Mouse (Mus musculus): Measurements from ENCODE around the gene Elac2. TPM values are rescaled to one million over a fixed set of nuclear protein-coding genes. Genes with fewer than 3 reads are reported as not detected.
A peak's percentile ranks its signal among the peaks of the same experiment; 100 is the strongest.

Gene Elac2
- total and polyA plus RNA-seq, 3 experiments, result 66.8 to 88.2 (median 74.1) TPM

- DNase-seq (ENCODE audit: extremely low read depth), result no peak
- Histone ChIP-seq H3K9ac (ENCODE audit: insufficient read depth, low read depth) (no peak overlapping the region), H3K27ac (ENCODE audit: insufficient read depth, low read depth) (no peak overlapping the region), H3K4me2 (ENCODE audit: insufficient read depth, low read depth, poor library complexity, severe bottlenecking) (no peak overlapping the region), H3K9me3 (replicated peaks; ENCODE audit: low read length) (no peaks in the 10 kb centered on the region), H3K27me3 (replicated peaks) (peaks cover 35% of the 10 kb centered on the region), H3K79me2 (replicated peaks; ENCODE audit: control insufficient read depth, extremely low read depth, insufficient read depth, poor library complexity, severe bottlenecking) (no peaks in the 10 kb centered on the region), H3K4me1 (ENCODE audit: control insufficient read depth in 1 of 2, insufficient read depth in 2 of 2) (peaks cover 0 to 2% of the 10 kb centered on the region in 2 experiments; a peak in 1 of 4 replicates), H3K4me3 (replicated peaks in 1 of 3; ENCODE audit: low read depth in 2 of 3, low read length in 2 of 3, poor library complexity in 1 of 3) (no peak overlapping the region), H3K36me3 (replicated peaks in 1 of 2; ENCODE audit: control insufficient read depth in 1 of 2, insufficient read depth in 1 of 2, low read length in 1 of 2) (no peaks in the 10 kb centered on the region)
- dilution Hi-C loops (cut with MboI; ENCODE audit: extremely low pct_ligation_motif_present, extremely low pct_unique_long_range_greater_than_20kb, low sequenced_read_pairs), result no loop called here
- TF ChIP-seq JUN (IDR thresholded peaks at IDR 0.05; ENCODE audit: insufficient read depth, low read depth, low read length) (no peak), KAT2A (IDR thresholded peaks at IDR 0.05; ENCODE audit: insufficient replicate concordance, low read length) (no peak), MAFK (IDR thresholded peaks at IDR 0.05; ENCODE audit: insufficient replicate concordance, low read length) (no peak), NELFE (IDR thresholded peaks at IDR 0.05; ENCODE audit: low read depth, low read length) (no peak), TCF12 (IDR thresholded peaks at IDR 0.05; ENCODE audit: low read depth, low read length) (no peak), ZKSCAN1 (IDR thresholded peaks at IDR 0.05; ENCODE audit: borderline replicate concordance, low read depth, low read length) (no peak), IRF4 (IDR thresholded peaks at IDR 0.05; ENCODE audit: low read depth, low read length) (no peak), BHLHE40 (IDR thresholded peaks at IDR 0.05; ENCODE audit: low read depth, low read length) (no peak), CHD1 (IDR thresholded peaks at IDR 0.05; ENCODE audit: low read depth, low read length) (no peak), SMC3 (IDR thresholded peaks at IDR 0.05; ENCODE audit: low read depth, low read length) (no peak), PAX5 (IDR thresholded peaks at IDR 0.05; ENCODE audit: low read length) (no peak)
- in situ Hi-C loops (cut with MboI; ENCODE audit: low pct_ligation_motif_present, low pct_unique_long_range_greater_than_20kb, low sequenced_read_pairs), result no loop called here
Observed at GRCm38 (mm10) chr11:64972418-64972817, 6.4 kb upstream of the Elac2 start.

- Histone ChIP-seq H3K79me2 (replicated peaks; ENCODE audit: control insufficient read depth, extremely low read depth, insufficient read depth, poor library complexity, severe bottlenecking) (peaks cover 18% of the 10 kb centered on the region), H3K9ac (ENCODE audit: insufficient read depth, low read depth) (peak overlapping the region; percentile 72), H3K4me2 (ENCODE audit: insufficient read depth, low read depth, poor library complexity, severe bottlenecking) (peak overlapping the region; percentile 85), H3K27me3 (replicated peaks) (peaks cover 3% of the 10 kb centered on the region), H3K4me1 (ENCODE audit: control insufficient read depth in 1 of 2, insufficient read depth in 2 of 2) (peaks cover 11 to 26% of the 10 kb centered on the region in 2 experiments), H3K27ac (ENCODE audit: insufficient read depth, low read depth) (no peak overlapping the region), H3K9me3 (replicated peaks; ENCODE audit: low read length) (no peaks in the 10 kb centered on the region), H3K36me3 (replicated peaks in 1 of 2; ENCODE audit: control insufficient read depth in 1 of 2, insufficient read depth in 1 of 2, low read length in 1 of 2) (peaks cover 27 to 43% of the 10 kb centered on the region in 2 experiments), H3K4me3 (replicated peaks in 1 of 3; ENCODE audit: low read depth in 2 of 3, low read length in 2 of 3, poor library complexity in 1 of 3) (peak overlapping the region; percentile 87 to 99 (median 90))
- TF ChIP-seq ZKSCAN1 (IDR thresholded peaks at IDR 0.05; ENCODE audit: borderline replicate concordance, low read depth, low read length), result no peak
- TF ChIP-seq SMC3 (IDR thresholded peaks at IDR 0.05; ENCODE audit: low read depth, low read length), result no peak
- no peak for TF ChIP-seq ETS1 (conservative IDR thresholded peaks at IDR 0.05; ENCODE audit: low read depth, low read length)
- TF ChIP-seq POLR2A (IDR thresholded peaks at IDR 0.05; ENCODE audit: low read depth, low read length), result no peak
- TF ChIP-seq HCFC1 (IDR thresholded peaks at IDR 0.05; ENCODE audit: low read depth, low read length), result no peak
- no peak for TF ChIP-seq MAFK (IDR thresholded peaks at IDR 0.05; ENCODE audit: insufficient replicate concordance, low read length)
- no peak for TF ChIP-seq ZC3H11A (IDR thresholded peaks at IDR 0.05; ENCODE audit: low read depth, low read length)
- in situ Hi-C loops (cut with MboI; ENCODE audit: low pct_ligation_motif_present, low pct_unique_long_range_greater_than_20kb, low sequenced_read_pairs) (no loop called here), dilution Hi-C loops (cut with MboI; ENCODE audit: extremely low pct_ligation_motif_present, extremely low pct_unique_long_range_greater_than_20kb, low sequenced_read_pairs) (no loop called here)
- DNase-seq (ENCODE audit: extremely low read depth), result peak; percentile 16
Observed at GRCm38 (mm10) chr11:64979489-64979845, 629 bp downstream of the Elac2 start.
